Mouse (Mus musculus): ENCODE results near the gene Plekhg1.

Plekhg1 gene

GRCm38 (mm10) chr10:3829472-3829871 lies 89.3 kb downstream of the Plekhg1 start:
- DNase-seq (ENCODE audit: low spot score): no peak

- no peak for DNase-seq (ENCODE audit: low spot score)
Observed at GRCm38 (mm10) chr10:3830618-3831017, 90.5 kb downstream of the Plekhg1 start.

DNA sequence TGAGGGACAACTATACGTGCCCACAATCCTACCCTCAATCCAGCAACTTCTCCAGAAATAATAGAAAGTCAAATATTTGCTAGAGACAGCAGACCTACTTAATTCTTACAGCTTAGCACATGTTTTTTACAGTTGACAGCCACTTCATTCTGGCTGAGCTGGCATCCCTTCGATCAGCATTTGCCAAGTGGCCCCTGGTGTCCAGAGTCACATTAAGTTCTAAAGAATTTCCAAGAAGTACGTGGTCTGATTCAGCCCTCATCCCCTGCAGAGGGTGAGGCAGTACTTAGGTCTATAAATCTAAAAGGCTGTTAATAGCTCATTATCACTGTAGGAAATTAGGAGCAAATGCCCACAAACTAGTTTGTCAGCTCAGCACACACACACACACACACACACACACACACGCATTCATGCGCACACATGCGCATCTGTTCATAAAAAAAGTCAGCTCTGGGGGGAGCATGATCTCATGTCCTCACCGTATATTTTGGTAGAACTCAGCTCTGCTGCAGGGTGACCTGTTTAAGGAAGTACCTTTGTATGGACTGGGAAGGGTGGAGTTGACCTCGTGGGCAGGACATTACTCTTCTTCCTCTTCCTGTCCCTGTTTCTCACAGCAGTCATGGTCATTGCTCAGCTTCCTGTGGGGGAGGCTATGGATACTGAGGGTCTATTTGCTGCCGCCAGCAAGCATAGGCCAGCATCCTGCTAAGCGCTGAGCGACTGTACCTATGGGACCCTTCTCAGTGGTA lies 91.6 kb downstream of the Plekhg1 start:
- DNase-seq (ENCODE audit: low spot score): no peak

DNA sequence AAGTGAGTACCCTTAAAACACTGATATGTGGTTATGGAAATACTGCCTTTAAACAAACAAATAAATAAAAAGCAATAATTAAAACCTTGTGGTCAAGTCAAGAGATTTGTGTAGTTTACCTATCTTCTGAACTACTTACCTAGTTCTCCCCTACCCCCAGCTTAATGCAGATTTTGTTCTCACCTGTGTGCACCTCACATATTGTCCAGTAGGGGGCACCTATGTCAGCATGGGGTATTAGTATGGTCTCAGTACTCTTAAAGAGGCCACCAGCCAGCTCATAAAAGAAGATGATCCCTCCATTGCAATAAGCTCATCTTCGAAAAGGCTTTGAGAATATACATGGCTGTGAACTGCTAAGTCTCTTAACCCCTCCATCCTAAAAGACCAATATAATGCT lies 93.9 kb downstream of the Plekhg1 start:
- no peak for DNase-seq (ENCODE audit: low spot score)

- DNase-seq (ENCODE audit: low spot score): no peak
Observed at GRCm38 (mm10) chr10:3834678-3835077, 94.5 kb downstream of the Plekhg1 start.

GRCm38 (mm10) chr10:3835616-3836015 lies 95.5 kb downstream of the Plekhg1 start:
- DNase-seq (ENCODE audit: low spot score): no peak

- DNase-seq (ENCODE audit: low spot score): no peak
Observed at GRCm38 (mm10) chr10:3839748-3840432, 99.7 kb downstream of the Plekhg1 start.

DNA sequence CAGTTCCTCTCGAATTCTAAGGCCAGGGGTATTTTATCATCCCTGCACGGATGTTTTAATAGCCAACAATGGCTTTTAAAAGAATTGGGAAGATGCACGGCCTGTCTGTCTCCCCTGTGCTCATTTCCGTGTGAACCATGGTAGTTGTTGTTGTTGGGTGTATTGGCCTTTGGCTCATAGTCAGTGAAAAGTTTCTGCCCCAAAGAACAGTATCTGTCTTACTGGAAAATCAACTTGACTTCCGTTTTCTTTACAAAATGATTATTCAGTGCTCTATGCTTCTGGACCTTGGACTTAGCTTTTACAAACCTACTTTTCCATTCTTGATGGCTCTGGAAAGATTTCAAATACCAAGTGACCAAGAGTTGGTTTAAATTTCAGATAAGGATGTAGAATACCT lies 104.3 kb downstream of the Plekhg1 start:
- DNase-seq (ENCODE audit: low spot score): no peak

DNA sequence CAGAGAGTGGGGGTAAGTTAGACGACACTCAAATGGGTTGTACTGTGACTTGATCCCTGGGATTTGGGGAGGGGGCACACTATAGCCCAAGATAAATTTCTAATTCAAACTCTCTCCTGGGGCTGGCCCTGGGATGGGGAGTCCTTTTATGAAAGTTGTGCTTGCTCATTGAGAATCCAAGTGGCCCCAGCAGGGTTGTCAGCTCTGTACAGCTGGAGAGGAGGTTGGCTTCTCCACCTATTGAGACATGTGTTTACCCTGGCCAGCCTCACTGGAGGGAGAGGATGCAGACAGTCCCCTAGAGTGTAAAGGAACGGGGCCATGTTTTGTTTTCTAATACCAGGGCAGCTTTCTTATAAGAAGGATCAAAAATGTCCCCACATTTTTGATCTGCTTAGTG lies 106.9 kb downstream of the Plekhg1 start:
- DNase-seq (ENCODE audit: low spot score): no peak

GRCm38 (mm10) chr10:3851461-3851860 lies 111.3 kb downstream of the Plekhg1 start:
- DNase-seq (ENCODE audit: low spot score): no peak

DNA sequence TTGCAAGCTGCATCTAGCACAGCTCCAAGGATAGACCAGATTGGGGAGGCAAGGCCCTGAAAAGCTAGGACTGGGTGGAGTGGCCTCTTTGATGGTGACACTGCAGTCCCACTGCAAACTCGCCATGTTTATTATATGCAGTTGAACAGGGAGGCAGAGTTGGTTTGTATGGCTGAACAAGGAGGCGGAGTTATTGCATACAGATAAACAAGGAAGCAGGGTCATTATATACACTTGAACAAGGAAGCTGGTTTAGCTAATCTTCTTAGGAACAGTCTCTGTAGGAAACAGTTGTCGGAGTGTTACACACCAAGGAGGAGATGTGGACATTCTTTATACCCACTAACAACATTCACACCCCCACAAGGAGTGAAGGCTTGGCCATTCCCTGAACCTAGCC lies 112.6 kb downstream of the Plekhg1 start:
- no peak for DNase-seq (ENCODE audit: low spot score)

GRCm38 (mm10) chr10:3857912-3858311 lies 117.7 kb downstream of the Plekhg1 start:
- DNase-seq (ENCODE audit: low spot score): no peak

- no peak for DNase-seq (ENCODE audit: low spot score)
Observed at GRCm38 (mm10) chr10:3858437-3858836, 118.3 kb downstream of the Plekhg1 start.

GRCm38 (mm10) chr10:3858961-3859714 lies 119.0 kb downstream of the Plekhg1 start:
- DNase-seq (ENCODE audit: low spot score): no peak

GRCm38 (mm10) chr10:3863411-3864195 lies 123.4 kb downstream of the Plekhg1 start:
- DNase-seq (ENCODE audit: low spot score): no peak

GRCm38 (mm10) chr10:3864196-3864540 lies 124.0 kb downstream of the Plekhg1 start:
- DNase-seq (ENCODE audit: low spot score): no peak

- no peak for DNase-seq (ENCODE audit: low spot score)
Observed at GRCm38 (mm10) chr10:3867298-3867697, 127.1 kb downstream of the Plekhg1 start.

DNA sequence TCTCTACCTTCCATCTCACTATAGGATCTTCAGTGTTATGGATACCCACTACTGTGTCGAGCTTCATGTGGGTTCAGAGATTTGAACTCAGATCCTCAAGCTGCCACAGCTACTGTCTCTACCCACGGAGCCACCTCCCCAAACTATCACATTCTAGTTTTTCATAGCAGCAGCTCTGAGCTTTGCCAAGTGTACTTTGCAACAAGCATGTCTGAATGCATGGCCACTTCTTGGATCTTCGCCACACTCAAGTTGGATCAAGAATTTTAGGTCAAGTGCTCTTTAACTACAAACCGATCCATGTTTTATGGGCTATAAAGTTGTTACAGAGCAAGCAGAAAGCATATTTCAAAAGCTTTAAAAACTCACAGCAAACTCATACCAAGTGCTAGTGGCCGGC lies 130.7 kb downstream of the Plekhg1 start:
- DNase-seq (ENCODE audit: low spot score): no peak

GRCm38 (mm10) chr10:3873467-3873866 lies 133.3 kb downstream of the Plekhg1 start:
- no peak for DNase-seq (ENCODE audit: low spot score)

GRCm38 (mm10) chr10:3877852-3878535 lies 137.8 kb downstream of the Plekhg1 start:
- DNase-seq (ENCODE audit: low spot score): no peak

- no peak for DNase-seq (ENCODE audit: low spot score)
Observed at GRCm38 (mm10) chr10:3881179-3881578, 141.0 kb downstream of the Plekhg1 start.

DNA sequence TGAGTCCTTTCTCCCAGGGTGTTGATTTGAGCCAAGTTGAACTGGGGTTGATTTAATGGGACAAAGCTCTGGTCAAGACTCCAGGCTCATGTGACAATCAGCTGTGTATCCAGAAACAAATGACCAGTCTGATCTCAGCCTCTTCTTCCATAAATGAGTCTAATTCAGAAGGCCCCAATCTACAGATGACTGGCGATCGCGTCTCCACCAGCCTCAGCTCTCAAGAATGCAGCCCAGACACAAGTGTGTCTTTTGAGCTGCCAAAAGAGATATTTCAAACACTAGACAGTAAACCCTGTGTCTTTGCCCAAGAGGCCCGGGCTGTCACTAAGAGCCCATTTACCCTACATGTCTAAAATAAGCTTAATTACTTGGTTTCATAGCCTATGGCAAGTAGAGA lies 148.3 kb downstream of the Plekhg1 start:
- no peak for DNase-seq (ENCODE audit: low spot score)
